Mouse (Mus musculus): ENCODE measurements around the gene Fbxo2. TPM values are rescaled to one million over a fixed set of nuclear protein-coding genes. Genes with fewer than 3 reads are reported as not detected.

Gene Fbxo2
- polyA plus RNA-seq, 1 experiment = 2.3 TPM

DNA sequence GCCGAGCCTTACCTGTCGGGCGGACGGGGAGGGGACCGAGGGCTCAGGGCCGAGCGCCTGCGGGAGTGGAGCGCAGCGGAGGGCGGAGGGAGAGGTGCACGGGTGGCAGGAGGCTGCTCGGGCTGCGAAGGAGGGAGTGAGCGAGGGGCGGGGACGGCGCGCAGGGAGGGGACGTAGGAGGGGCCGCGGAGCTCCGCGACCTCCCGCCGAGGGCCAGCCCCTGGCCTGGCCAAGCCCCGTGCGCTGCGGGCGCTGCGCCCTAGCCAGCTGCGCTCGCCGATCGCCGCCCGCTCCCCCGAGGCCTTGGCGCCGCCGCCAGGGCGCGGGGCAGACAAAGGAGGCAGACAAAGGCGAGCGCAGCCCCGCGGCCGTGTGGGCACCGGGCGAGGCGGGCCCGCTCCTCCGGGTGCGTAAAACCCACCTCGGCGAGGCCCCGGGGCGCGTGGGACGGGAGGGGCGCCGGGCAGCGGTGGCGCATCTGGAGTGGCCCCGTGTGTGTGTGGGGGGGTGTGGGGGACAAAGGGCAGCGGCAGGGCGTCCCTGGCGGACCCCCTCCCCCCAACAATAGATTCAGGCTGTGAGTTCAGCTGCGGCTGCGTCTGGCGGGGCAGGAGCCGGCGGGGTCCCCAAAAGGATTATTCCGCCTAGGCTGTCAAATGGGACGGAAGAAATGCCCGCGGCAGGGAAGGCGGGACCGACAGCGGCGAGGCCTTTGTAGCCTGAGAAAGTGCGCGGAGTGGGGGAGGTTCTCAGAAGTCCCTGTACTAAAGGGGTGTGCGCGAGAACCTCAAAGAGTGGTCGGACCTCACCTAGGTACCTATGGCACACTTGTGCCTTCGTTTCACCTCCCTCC is 29.6 kb upstream of the Fbxo2 start, which contains the start of gene Draxin:
Draxin (minus strand) TSS at position 138 of the 853 bp plus-strand sequence.
- Histone ChIP-seq H3K27me3 (replicated peaks; ENCODE audit: control insufficient read depth, insufficient read depth, low read length) (no peaks in the 10 kb centered on the region), H3K36me3 (ENCODE audit: control insufficient read depth, insufficient read depth, low read length) (no peaks in the 10 kb centered on the region), H3K4me3 (ENCODE audit: insufficient read depth, low read depth, low read length) (peak within 1 kb of the TSS; percentile 34; the same call in 1 of the 2 replicates), H3K4me1 (ENCODE audit: control insufficient read depth, insufficient read depth, low read length) (no peaks in the 10 kb centered on the region), H3K27ac (ENCODE audit: insufficient read depth, low read depth, low read length) (no peak within 1 kb of the TSS)
- 2% methylated on average over 83 of the region's 87 CpGs for WGBS
- TF ChIP-seq CTCF (conservative IDR thresholded peaks at IDR 0.05; ENCODE audit: insufficient read depth, insufficient read length, low read depth, low read length) (no peak), POLR2A (IDR thresholded peaks at IDR 0.05; ENCODE audit: low read depth, low read length) (no peak)
- DNase-seq = peak; percentile 61

DNA sequence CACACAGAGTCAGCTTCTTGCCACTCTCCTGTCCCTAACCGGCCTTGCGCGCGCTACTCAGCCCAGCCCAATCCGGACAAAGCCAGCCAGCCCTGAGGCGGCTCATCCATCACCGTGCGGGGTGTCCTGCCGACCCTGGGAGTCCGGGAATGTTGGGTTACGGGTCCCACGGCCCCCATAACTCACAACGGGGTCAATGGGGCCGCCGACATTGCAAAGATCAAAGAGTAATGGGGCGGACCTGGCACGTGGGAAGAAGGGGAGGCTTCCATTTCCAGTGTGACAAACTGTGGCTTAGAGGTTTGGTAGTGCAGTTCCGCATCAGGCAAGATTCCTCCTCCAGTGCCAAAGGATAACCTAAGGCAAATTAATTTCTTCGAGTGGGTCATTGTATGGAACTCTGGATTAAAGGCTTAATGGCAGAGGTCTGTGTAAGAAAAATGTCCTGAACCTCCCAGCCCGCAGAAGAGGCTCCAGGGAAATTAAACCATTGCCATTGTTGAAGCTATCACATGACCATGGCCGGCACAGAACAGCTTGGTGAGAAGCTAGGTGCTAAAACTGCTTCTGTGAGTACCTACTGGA is 28.8 kb upstream of the Fbxo2 start:
- DNase-seq = peak; percentile 20
- Histone ChIP-seq H3K4me1 (ENCODE audit: control insufficient read depth, insufficient read depth, low read length) (no peaks in the 10 kb centered on the region), H3K36me3 (ENCODE audit: control insufficient read depth, insufficient read depth, low read length) (no peaks in the 10 kb centered on the region), H3K27me3 (replicated peaks; ENCODE audit: control insufficient read depth, insufficient read depth, low read length) (no peaks in the 10 kb centered on the region), H3K27ac (ENCODE audit: insufficient read depth, low read depth, low read length) (no peak overlapping the region), H3K4me3 (ENCODE audit: insufficient read depth, low read depth, low read length) (no peak overlapping the region)
- TF ChIP-seq CTCF (conservative IDR thresholded peaks at IDR 0.05; ENCODE audit: insufficient read depth, insufficient read length, low read depth, low read length) = no peak
- no peak for TF ChIP-seq POLR2A (IDR thresholded peaks at IDR 0.05; ENCODE audit: low read depth, low read length)
- 3% methylated on average over 21 of the region's 21 CpGs for WGBS

DNA sequence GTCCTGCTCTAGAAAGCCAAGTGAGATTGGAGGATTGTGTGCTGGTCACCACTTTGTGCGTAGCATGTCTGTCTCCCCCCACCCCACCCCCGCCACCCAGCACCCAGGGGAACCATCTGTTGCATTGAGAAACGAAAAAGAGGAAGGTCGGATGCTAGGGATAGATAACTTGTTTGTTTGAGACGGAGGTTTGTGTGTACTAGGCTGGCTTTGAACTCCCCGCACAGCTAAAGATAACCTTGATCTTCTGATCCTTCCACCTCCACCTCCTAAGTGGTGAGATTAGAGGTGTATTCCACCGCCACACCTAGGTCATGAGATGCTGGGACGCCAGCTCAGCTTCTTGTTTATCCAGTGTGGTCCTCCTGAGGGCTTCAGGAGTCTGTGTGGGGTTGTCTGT is 25.4 kb upstream of the Fbxo2 start:
- 90% methylated on average over 8 of the region's 8 CpGs for WGBS

DNA sequence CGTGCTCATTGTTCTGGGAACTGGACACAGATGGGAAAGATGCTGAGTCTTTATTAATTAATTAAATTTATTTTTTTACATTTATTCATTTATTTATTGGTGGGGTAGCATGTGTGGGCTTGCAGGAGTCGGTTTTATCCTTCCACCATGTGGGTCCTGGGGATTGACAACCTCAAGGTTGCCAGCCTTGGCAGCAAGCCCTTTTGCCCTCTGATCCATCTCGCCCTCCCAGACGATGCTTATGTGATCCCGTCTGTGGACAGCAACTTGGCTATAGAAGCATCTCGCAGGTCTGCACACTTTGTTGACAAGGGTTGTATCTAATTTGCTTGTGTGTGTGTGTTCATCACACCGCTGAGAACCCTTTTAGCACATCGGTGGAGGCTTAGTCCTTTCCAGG is 22.9 kb upstream of the Fbxo2 start:
- no peaks in the 10 kb centered on the region; the same call in 1 of the 2 replicates for H3K4me1 ChIP-seq (ENCODE audit: control insufficient read depth, insufficient read depth, low read length)
- no peak overlapping the region for H3K27ac ChIP-seq (ENCODE audit: insufficient read depth, low read depth, low read length)
- WGBS = 73% methylated on average over 8 of the region's 8 CpGs
- H3K27me3 ChIP-seq (replicated peaks; ENCODE audit: control insufficient read depth, insufficient read depth, low read length) = no peaks in the 10 kb centered on the region
- TF ChIP-seq POLR2A (IDR thresholded peaks at IDR 0.05; ENCODE audit: low read depth, low read length) = no peak
- H3K4me3 ChIP-seq (ENCODE audit: insufficient read depth, low read depth, low read length) = no peak overlapping the region
- H3K36me3 ChIP-seq (ENCODE audit: control insufficient read depth, insufficient read depth, low read length) = no peaks in the 10 kb centered on the region
- no peak for DNase-seq

More for the DNA sequence above, 25.4 kb upstream of the Fbxo2 start:
- H3K4me3 ChIP-seq (ENCODE audit: insufficient read depth, low read depth, low read length) = no peak overlapping the region
- no peaks in the 10 kb centered on the region for H3K27me3 ChIP-seq (replicated peaks; ENCODE audit: control insufficient read depth, insufficient read depth, low read length)
- no peak overlapping the region for H3K27ac ChIP-seq (ENCODE audit: insufficient read depth, low read depth, low read length)
- H3K36me3 ChIP-seq (ENCODE audit: control insufficient read depth, insufficient read depth, low read length) = no peaks in the 10 kb centered on the region
- DNase-seq = no peak
- H3K4me1 ChIP-seq (ENCODE audit: control insufficient read depth, insufficient read depth, low read length) = no peaks in the 10 kb centered on the region
- no peak for TF ChIP-seq CTCF (conservative IDR thresholded peaks at IDR 0.05; ENCODE audit: insufficient read depth, insufficient read length, low read depth, low read length)
- TF ChIP-seq POLR2A (IDR thresholded peaks at IDR 0.05; ENCODE audit: low read depth, low read length) = no peak

DNA sequence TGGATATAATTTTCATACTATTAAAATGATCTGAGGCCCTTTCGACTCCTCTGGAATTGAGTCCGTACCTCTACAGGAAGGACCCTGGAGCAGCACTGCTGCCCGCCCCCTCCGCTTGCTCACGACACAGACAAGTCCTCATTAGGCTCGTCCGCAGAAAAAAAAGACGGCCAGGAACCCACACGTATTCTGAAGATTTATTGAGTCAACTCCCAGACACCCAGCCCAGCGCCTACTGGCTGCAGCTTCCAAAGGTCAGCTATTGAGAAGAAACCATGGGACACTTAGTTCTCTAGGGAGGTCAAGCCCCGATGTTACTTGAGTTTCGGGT is 20.7 kb upstream of the Fbxo2 start:
- no peaks in the 10 kb centered on the region for H3K27me3 ChIP-seq (replicated peaks; ENCODE audit: control insufficient read depth, insufficient read depth, low read length)
- no peak for DNase-seq
- TF ChIP-seq CTCF (conservative IDR thresholded peaks at IDR 0.05; ENCODE audit: insufficient read depth, insufficient read length, low read depth, low read length) (no peak), POLR2A (IDR thresholded peaks at IDR 0.05; ENCODE audit: low read depth, low read length) (no peak)
- H3K4me1 ChIP-seq (ENCODE audit: control insufficient read depth, insufficient read depth, low read length) = no peaks in the 10 kb centered on the region; the same call in 1 of the 2 replicates
- H3K36me3 ChIP-seq (ENCODE audit: control insufficient read depth, insufficient read depth, low read length) = no peaks in the 10 kb centered on the region
- WGBS = under 1% methylated on average over 12 of the region's 12 CpGs
- peak overlapping the region; percentile 80 for H3K4me3 ChIP-seq (ENCODE audit: insufficient read depth, low read depth, low read length)
- H3K27ac ChIP-seq (ENCODE audit: insufficient read depth, low read depth, low read length) = peak overlapping the region; percentile 34; the same call in 1 of the 2 replicates

DNA sequence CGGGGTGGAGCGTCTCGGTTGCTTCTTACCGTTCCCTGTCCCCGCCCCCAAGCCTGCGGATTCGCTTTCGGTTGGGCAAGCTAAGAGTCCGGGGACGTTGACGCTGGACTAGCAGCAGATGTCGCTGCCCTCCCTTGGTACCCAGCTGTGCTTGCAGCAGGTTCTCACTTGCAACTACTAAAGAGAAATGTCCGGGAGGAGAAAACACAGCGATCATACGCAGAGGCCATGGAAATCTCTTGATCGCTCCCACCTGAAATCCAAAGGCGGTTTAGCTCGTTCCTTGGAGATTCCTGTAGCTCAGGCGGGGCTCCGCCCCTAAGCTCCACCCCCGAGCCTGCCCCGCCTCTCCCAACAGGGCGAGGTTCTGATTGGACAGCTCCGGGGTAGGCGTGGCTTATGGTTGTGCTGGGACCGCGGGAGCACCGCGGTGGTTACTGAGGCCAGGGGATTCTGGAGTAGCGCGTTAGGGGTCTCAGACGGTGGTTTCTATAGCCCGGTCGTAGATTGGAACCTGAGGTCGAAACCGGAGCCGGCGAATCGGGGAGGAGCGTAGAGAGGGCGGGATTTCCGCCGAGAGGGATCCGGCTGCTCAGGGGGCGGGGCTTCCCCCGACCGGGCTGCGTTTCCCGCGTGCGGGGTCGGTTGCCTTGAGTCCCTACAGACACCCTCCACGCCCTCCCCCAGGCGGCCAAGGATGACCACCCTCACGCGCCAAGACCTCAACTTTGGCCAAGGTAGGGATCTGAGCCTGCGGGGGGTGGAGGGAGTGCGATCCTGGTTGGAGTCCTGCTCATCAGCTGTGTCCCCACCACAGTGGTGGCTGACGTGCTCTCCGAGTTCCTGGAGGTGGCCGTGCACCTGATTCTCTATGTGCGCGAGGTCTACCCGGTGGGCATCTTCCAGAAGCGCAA is 20.1 kb upstream of the Fbxo2 start:
- H3K4me3 ChIP-seq (ENCODE audit: insufficient read depth, low read depth, low read length) = peak overlapping the region; percentile 80
- WGBS = under 1% methylated on average over 65 of the region's 65 CpGs
- peak overlapping the region; percentile 94 for H3K27ac ChIP-seq (ENCODE audit: insufficient read depth, low read depth, low read length)
- H3K4me1 ChIP-seq (ENCODE audit: control insufficient read depth, insufficient read depth, low read length) = no peaks in the 10 kb centered on the region; the same call in 1 of the 2 replicates
- no peaks in the 10 kb centered on the region for H3K36me3 ChIP-seq (ENCODE audit: control insufficient read depth, insufficient read depth, low read length)
- DNase-seq = peak; percentile 97
- TF ChIP-seq CTCF (conservative IDR thresholded peaks at IDR 0.05; ENCODE audit: insufficient read depth, insufficient read length, low read depth, low read length) = peak; percentile 82
- TF ChIP-seq POLR2A (IDR thresholded peaks at IDR 0.05; ENCODE audit: low read depth, low read length) = peak; percentile 24
- H3K27me3 ChIP-seq (replicated peaks; ENCODE audit: control insufficient read depth, insufficient read depth, low read length) = no peaks in the 10 kb centered on the region
